Mouse (Mus musculus) embryonic facial prominence, embryonic 11.5 days (tissue): ENCODE results near the gene Stx1a. TPM values are rescaled to one million over a fixed set of nuclear protein-coding genes. Genes with fewer than 3 reads are reported as not detected.

ENCODE experiments used
- ATAC-seq: fragments of 200-750 bp; cut with Nextera tagmentation; replicated peaks from 2 replicates; pipeline ENCODE4 v1.8.0; 2017; ENCODE audit warnings: low read depth; ENCODE audit not compliant: insufficient number of reproducible peaks, low FRiP score, low TSS enrichment
- DNase-seq: peaks from one replicate; pipeline ENCODE4 v3.0.0-alpha.2; 2015; ENCODE audit warnings: low spot score
- H3K27ac ChIP-seq: fragments of 300-500 bp; sonication (generic); replicated peaks from 2 replicates; pipeline ENCODE4 v1.5.1; 2014; ENCODE audit warnings: mild to moderate bottlenecking, low read depth, low read length, control low read depth
- H3K27me3 ChIP-seq: fragments of 300-500 bp; sonication (generic); 2 replicates; pipeline ENCODE4 v1.6.1; 2014; ENCODE audit warnings: mild to moderate bottlenecking, low read length, moderate library complexity, mixed read lengths; ENCODE audit not compliant: control insufficient read depth, insufficient read depth
- H3K36me3 ChIP-seq: fragments of 300-500 bp; sonication (generic); replicated peaks from 2 replicates; pipeline ENCODE4 v1.6.1; 2014; ENCODE audit warnings: low read depth, mild to moderate bottlenecking, low read length, moderate library complexity, mixed read lengths; ENCODE audit not compliant: control insufficient read depth, insufficient read depth
- H3K4me1 ChIP-seq: fragments of 300-500 bp; sonication (generic); 2 replicates; pipeline ENCODE4 v1.6.1; 2014; ENCODE audit warnings: low read length, mixed read lengths; ENCODE audit not compliant: control insufficient read depth, insufficient read depth
- H3K4me2 ChIP-seq: fragments of 300-500 bp; sonication (generic); 2 replicates; pipeline ENCODE4 v1.6.1; 2014; ENCODE audit warnings: low read depth, mild to moderate bottlenecking, control low read depth, low read length, moderate library complexity
- H3K4me3 ChIP-seq: fragments of 300-500 bp; sonication (generic); 2 replicates; pipeline ENCODE4 v1.5.1; 2014; ENCODE audit warnings: low read depth, low read length, control low read depth
- H3K9ac ChIP-seq: fragments of 300-500 bp; sonication (generic); replicated peaks from 2 replicates; pipeline ENCODE4 v1.6.1; 2014; ENCODE audit warnings: mild to moderate bottlenecking, control low read depth, low read length
- H3K9me3 ChIP-seq: fragments of 300-500 bp; sonication (generic); replicated peaks from 2 replicates; pipeline ENCODE4 v1.6.1; 2016; ENCODE audit warnings: mild to moderate bottlenecking, low read length, inconsistent platforms, mixed read lengths; ENCODE audit not compliant: control insufficient read depth
- WGBS: fragments of 180-500 bp; shearing (Covaris S2); extraction: QIAGEN DNeasy Blood & Tissue Kit; methylation state at CpG from one replicate; pipeline ENCODE4 v1.1.7; 2014; 5-methylcytosine and 5-hydroxymethylcytosine counted together
- polyA plus RNA-seq: library from polyadenylated mRNA; unstranded; fragments of >200 nt; fragmentation: Nextera tagmentation; extraction: Ambion mirVana; gene quantifications from 2 replicates; pipeline ENCODE4 v1.2.1, GENCODE M21; 2014

The Stx1a gene
- polyA plus RNA-seq, 1 experiment from 2014 or later = 14.2 TPM

DNA sequence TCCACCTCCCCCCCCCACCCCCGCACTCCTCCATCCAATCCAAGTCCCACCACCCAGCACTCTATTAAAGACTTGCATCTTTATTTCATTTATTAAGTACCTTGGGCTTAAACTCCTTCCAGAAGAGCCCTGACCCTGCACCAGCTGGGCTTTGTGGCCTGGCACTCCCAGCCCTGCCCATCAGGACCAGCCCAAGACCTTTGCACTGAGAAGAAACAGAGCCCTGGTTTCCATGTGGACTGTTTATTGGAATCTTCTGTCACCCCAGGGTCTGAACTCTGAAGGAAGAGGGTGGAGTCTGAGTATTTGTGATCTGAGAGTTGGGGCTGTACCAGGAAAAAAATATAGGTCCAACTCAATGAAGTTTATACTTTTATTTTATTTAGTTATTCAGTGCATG is 40.2 kb upstream of the Stx1a start:
- H3K4me1 ChIP-seq = peaks cover 2% of the 10 kb centered on the region
- no peak overlapping the region for H3K4me2 ChIP-seq
- H3K9me3 ChIP-seq = no peaks in the 10 kb centered on the region
- H3K4me3 ChIP-seq = no peak overlapping the region
- H3K9ac ChIP-seq = no peak overlapping the region
- no peak for DNase-seq
- no peak overlapping the region for H3K27ac ChIP-seq
- peaks cover 35% of the 10 kb centered on the region for H3K27me3 ChIP-seq
- H3K36me3 ChIP-seq = no peaks in the 10 kb centered on the region
- no peak for ATAC-seq
- 81% methylated on average over 1 of the region's 1 CpGs for WGBS

- DNase-seq (no peak), ATAC-seq (no peak)
- H3K9ac ChIP-seq = no peak overlapping the region
- no peak overlapping the region for H3K4me2 ChIP-seq
- H3K27me3 ChIP-seq = peaks cover 35% of the 10 kb centered on the region
- no peak overlapping the region for H3K4me3 ChIP-seq
- peaks cover 2% of the 10 kb centered on the region for H3K4me1 ChIP-seq
- no peaks in the 10 kb centered on the region for H3K9me3 ChIP-seq
- WGBS = 6% methylated on average over 3 of the region's 3 CpGs
- no peaks in the 10 kb centered on the region for H3K36me3 ChIP-seq
- no peak overlapping the region for H3K27ac ChIP-seq
These were observed 39.5 kb upstream of the Stx1a start for GRCm38 (mm10) chr5:134983771-134984170.

GRCm38 (mm10) chr5:134985633-134986297 is 37.5 kb upstream of the Stx1a start, which contains the start of gene Cldn3:
Cldn3 (plus strand) TSS chr5:134986214.
- DNase-seq (peak; percentile 57), ATAC-seq (peak; percentile 72)
- Histone ChIP-seq H3K4me3 (peak within 1 kb of the TSS; percentile 22), H3K36me3 (no peaks in the 10 kb centered on the region), H3K9me3 (no peaks in the 10 kb centered on the region), H3K27ac (no peak within 1 kb of the TSS), H3K27me3 (peaks cover 35% of the 10 kb centered on the region), H3K4me2 (peak within 1 kb of the TSS; percentile 39), H3K9ac (peak within 1 kb of the TSS; percentile 34), H3K4me1 (peaks cover 2% of the 10 kb centered on the region)
- under 1% methylated on average over 25 of the region's 25 CpGs for WGBS

DNA sequence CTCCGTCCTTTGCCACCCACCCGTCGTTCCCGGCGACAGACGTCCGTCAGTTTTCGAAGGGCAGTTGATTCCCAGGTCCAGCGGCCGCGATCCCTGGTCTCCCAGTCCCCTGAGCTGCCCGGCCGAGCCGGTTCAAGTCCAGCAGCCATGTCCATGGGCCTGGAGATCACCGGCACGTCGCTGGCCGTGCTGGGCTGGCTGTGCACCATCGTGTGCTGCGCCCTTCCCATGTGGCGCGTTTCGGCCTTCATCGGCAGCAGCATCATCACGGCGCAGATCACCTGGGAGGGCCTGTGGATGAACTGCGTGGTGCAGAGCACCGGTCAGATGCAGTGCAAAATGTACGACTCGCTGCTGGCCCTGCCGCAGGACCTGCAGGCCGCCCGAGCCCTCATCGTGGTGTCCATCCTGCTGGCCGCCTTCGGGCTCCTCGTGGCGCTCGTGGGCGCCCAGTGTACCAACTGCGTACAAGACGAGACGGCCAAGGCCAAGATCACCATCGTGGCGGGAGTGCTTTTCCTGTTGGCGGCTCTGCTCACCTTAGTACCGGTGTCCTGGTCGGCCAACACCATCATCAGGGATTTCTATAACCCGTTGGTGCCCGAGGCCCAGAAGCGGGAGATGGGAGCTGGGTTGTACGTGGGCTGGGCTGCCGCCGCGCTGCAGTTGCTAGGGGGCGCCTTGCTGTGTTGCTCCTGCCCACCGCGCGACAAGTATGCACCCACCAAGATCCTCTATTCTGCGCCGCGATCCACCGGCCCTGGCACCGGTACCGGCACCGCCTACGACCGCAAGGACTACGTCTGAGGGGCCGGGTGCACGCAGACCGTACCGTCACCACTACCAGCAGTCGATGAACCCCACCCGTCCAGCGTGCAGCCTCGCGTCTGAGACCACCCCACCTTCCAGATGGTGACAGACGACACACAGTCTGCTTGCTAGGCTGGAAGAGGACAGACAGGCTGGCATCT is 36.7 kb upstream of the Stx1a start:
- peak; percentile 43 for DNase-seq
- Histone ChIP-seq H3K4me1 (peaks cover 2% of the 10 kb centered on the region), H3K9ac (peak overlapping the region; percentile 34), H3K4me3 (peak overlapping the region; percentile 22), H3K4me2 (peak overlapping the region; percentile 39), H3K36me3 (no peaks in the 10 kb centered on the region), H3K27me3 (peaks cover 35% of the 10 kb centered on the region), H3K9me3 (no peaks in the 10 kb centered on the region), H3K27ac (no peak overlapping the region)
- no peak for ATAC-seq
- 3% methylated on average over 79 of the region's 79 CpGs for WGBS

- no peak overlapping the region for H3K9ac ChIP-seq
- H3K27me3 ChIP-seq = peaks cover 35% of the 10 kb centered on the region
- 79% methylated on average over 11 of the region's 11 CpGs for WGBS
- H3K9me3 ChIP-seq = no peaks in the 10 kb centered on the region
- H3K4me1 ChIP-seq = peaks cover 2% of the 10 kb centered on the region
- no peaks in the 10 kb centered on the region for H3K36me3 ChIP-seq
- no peak overlapping the region for H3K27ac ChIP-seq
- DNase-seq = no peak
- H3K4me2 ChIP-seq = no peak overlapping the region
- no peak for ATAC-seq
- H3K4me3 ChIP-seq = no peak overlapping the region
These were observed 34.1 kb upstream of the Stx1a start for GRCm38 (mm10) chr5:134989166-134989565.

DNA sequence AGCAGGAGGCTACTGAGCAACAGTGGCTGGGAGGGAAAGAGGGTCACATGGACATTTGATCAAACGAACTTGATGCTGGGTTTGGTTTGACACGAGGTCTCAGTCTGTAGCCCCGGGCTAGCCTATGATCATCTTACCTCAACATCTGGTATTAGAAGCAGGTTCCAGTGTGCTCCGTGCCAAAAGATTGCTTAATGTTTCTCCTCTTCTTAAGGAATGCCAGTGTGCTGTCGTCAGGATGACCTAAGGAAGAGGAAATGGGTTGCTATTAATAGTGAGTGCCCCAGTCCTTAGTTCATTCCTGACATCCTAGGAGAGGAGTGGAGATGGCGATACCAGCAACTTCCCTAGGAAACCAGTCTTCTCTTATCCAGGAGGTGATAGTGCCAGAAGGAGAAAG is 33.5 kb upstream of the Stx1a start:
- Histone ChIP-seq H3K27me3 (peaks cover 33% of the 10 kb centered on the region), H3K9me3 (no peaks in the 10 kb centered on the region), H3K4me2 (no peak overlapping the region), H3K27ac (no peak overlapping the region), H3K9ac (no peak overlapping the region), H3K4me3 (no peak overlapping the region), H3K4me1 (peaks cover 2% of the 10 kb centered on the region), H3K36me3 (no peaks in the 10 kb centered on the region)
- DNase-seq (no peak), ATAC-seq (no peak)
- 42% methylated on average over 6 of the region's 6 CpGs for WGBS

- 91% methylated on average over 5 of the region's 5 CpGs for WGBS
- H3K4me1 ChIP-seq = no peaks in the 10 kb centered on the region
- H3K36me3 ChIP-seq = no peaks in the 10 kb centered on the region
- no peak overlapping the region for H3K27ac ChIP-seq
- H3K9ac ChIP-seq = no peak overlapping the region
- DNase-seq (no peak), ATAC-seq (no peak)
- H3K4me3 ChIP-seq = no peak overlapping the region
- no peaks in the 10 kb centered on the region for H3K9me3 ChIP-seq
- no peak overlapping the region for H3K4me2 ChIP-seq
- H3K27me3 ChIP-seq = peaks cover 5% of the 10 kb centered on the region
These were observed 30.7 kb upstream of the Stx1a start for GRCm38 (mm10) chr5:134992566-134992965.

GRCm38 (mm10) chr5:134998359-134998758 is 24.9 kb upstream of the Stx1a start:
- no peak overlapping the region for H3K4me3 ChIP-seq
- H3K9ac ChIP-seq = no peak overlapping the region
- DNase-seq (peak; percentile 50), ATAC-seq (no peak)
- WGBS = 70% methylated on average over 6 of the region's 6 CpGs
- H3K27me3 ChIP-seq = no peaks in the 10 kb centered on the region
- H3K4me2 ChIP-seq = no peak overlapping the region
- H3K27ac ChIP-seq = no peak overlapping the region
- H3K9me3 ChIP-seq = no peaks in the 10 kb centered on the region
- no peaks in the 10 kb centered on the region for H3K36me3 ChIP-seq
- H3K4me1 ChIP-seq = no peaks in the 10 kb centered on the region
